Mouse (Mus musculus) thymus, adult 2 months (tissue): ENCODE data around the gene Kdm4b.

Experiments used
- CTCF ChIP-seq: fragments of 200-500 bp; IDR thresholded peaks from 2 replicates; pipeline ENCODE4 v1.5.1; 2012; ENCODE audit warnings: mild to moderate bottlenecking, control low read depth, low read length, moderate library complexity, borderline replicate concordance; ENCODE audit not compliant: control insufficient read depth, poor library complexity, insufficient read depth; ENCODE audit errors: extremely low read depth
- POLR2A ChIP-seq: fragments of 200-500 bp; IDR thresholded peaks from 2 replicates; pipeline ENCODE4 v1.6.1; 2012; ENCODE audit warnings: mild to moderate bottlenecking, low read length, control low read depth, moderate library complexity; ENCODE audit not compliant: control insufficient read depth, poor library complexity, insufficient read depth; ENCODE audit errors: extremely low read depth

DNA sequence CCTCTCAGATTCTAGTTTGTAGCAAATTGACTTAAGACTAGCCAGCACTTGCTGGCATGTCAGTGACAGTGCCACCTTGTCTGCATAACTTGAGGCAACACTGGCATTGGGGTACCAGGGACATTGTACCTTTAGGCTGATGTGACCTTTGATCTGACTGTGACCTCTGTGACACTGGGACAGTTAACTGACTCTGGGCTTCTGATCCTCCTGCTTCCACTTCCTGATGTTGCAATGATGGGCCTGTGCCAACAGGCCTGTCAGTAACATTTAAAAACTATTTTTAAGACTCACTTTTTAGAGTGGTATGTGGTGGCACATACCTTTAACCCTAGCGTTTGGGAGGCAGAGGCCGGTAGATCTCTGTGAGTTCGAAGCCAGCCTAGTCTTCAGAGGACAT lies 79.5 kb downstream of the Kdm4b start:
- TF ChIP-seq CTCF (no peak), POLR2A (no peak)
